Mouse (Mus musculus) bone marrow macrophage, adult 2 months (primary cell): ENCODE results near the gene Krt18. TPM values are rescaled to one million over a fixed set of nuclear protein-coding genes. Genes with fewer than 3 reads are reported as not detected.
"Not testable (repeated sequence)": the region's sequence is repeated elsewhere in the genome, so short reads cannot be mapped to it uniquely, and the experiment has no call there.

Source experiments
- H3K27ac ChIP-seq: 2 replicates; pipeline ENCODE4 v1.5.1; 2012; ENCODE audit warnings: low read depth, low read length; ENCODE audit not compliant: insufficient read depth
- H3K4me1 ChIP-seq: 2 replicates; pipeline ENCODE4 v1.6.1; 2012; ENCODE audit warnings: low read length; ENCODE audit not compliant: control insufficient read depth, insufficient read depth
- H3K4me3 ChIP-seq: 2 replicates; pipeline ENCODE4 v1.5.1; 2012; ENCODE audit warnings: mild to moderate bottlenecking, low read length, moderate library complexity; ENCODE audit not compliant: insufficient read depth
- CTCF ChIP-seq: IDR thresholded peaks from 2 replicates; pipeline ENCODE4 v1.5.1; 2012; ENCODE audit warnings: low read depth, mild to moderate bottlenecking, low read length, moderate library complexity
- POLR2A ChIP-seq: IDR thresholded peaks from 2 replicates; pipeline ENCODE4 v1.6.1; 2012; ENCODE audit warnings: mild to moderate bottlenecking, low read depth, low read length, borderline replicate concordance
- polyA plus RNA-seq: library from polyadenylated mRNA; stranded (reverse); fragments of >200 nt; gene quantifications from 2 replicates; pipeline ENCODE4 v1.2.4, GENCODE M21; 2012; ENCODE audit not compliant: missing spikeins, insufficient read depth, insufficient read length

Gene Krt18
- polyA plus RNA-seq, 1 experiment = not detected

GRCm38 (mm10) chr15:102077111-102077677 lies 49.2 kb downstream of the Krt18 start:
- no peak overlapping the region for H3K4me3 ChIP-seq
- H3K27ac ChIP-seq = no peak overlapping the region
- TF ChIP-seq POLR2A (no peak), CTCF (no peak)
- peaks cover 25% of the 10 kb centered on the region for H3K4me1 ChIP-seq

GRCm38 (mm10) chr15:102079221-102079620 lies 51.2 kb downstream of the Krt18 start:
- Histone ChIP-seq H3K27ac (no peak overlapping the region), H3K4me1 (peaks cover 25% of the 10 kb centered on the region), H3K4me3 (no peak overlapping the region)
- TF ChIP-seq CTCF = no peak
- TF ChIP-seq POLR2A = no peak

GRCm38 (mm10) chr15:102079924-102080323 lies 51.9 kb downstream of the Krt18 start:
- H3K27ac ChIP-seq, H3K4me3 ChIP-seq: not testable (repeated sequence)
- peaks cover 25% of the 10 kb centered on the region for H3K4me1 ChIP-seq

DNA sequence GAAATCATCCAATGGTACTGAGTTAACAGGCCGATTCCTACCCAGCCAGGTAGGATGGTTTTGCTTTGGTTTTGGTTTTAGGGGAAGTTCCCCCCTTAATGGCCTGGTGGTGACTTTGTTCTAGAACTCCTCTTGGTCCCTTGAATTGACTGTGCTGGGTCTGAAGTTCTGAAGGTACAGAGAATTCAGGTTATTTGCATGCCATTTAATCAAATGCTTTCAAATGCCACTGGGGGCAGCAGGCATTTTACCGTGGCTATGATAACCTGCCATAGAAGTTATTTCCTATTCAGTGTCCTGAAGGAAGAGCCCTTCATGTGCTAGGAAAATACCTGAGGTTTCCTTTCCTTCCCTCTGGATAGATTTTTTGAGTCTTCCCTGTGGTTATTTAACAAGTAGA lies 52.4 kb downstream of the Krt18 start:
- H3K4me3 ChIP-seq = no peak overlapping the region
- TF ChIP-seq CTCF (no peak), POLR2A (no peak)
- peaks cover 25% of the 10 kb centered on the region for H3K4me1 ChIP-seq
- H3K27ac ChIP-seq = no peak overlapping the region

Other genes starting within 250 kb of the Krt18 start
- not detected in 2 replicates for gene Krt72, start 241.7 kb upstream of the Krt18 start, polyA plus RNA-seq
- not detected in 2 replicates for gene Krt73, start 225.8 kb upstream of the Krt18 start, polyA plus RNA-seq
- gene Krt2, start 210.0 kb upstream of the Krt18 start, polyA plus RNA-seq = not detected in 2 replicates
- not detected in 2 replicates for gene Krt1, start 177.4 kb upstream of the Krt18 start, polyA plus RNA-seq
- 0.19 and 0.27 TPM in 2 replicates for gene Krt77, start 158.5 kb upstream of the Krt18 start, polyA plus RNA-seq
- gene Krt76, start 135.3 kb upstream of the Krt18 start, polyA plus RNA-seq = not detected in 2 replicates
- gene Krt4, start 103.4 kb upstream of the Krt18 start, polyA plus RNA-seq = not detected in 2 replicates
- not detected in 2 replicates for gene Krt79, start 87.9 kb upstream of the Krt18 start, polyA plus RNA-seq
- gene Krt78, start 73.9 kb upstream of the Krt18 start, polyA plus RNA-seq = not detected in 2 replicates
- not detected in 2 replicates for gene Krt8, start 23.7 kb upstream of the Krt18 start, polyA plus RNA-seq
- 188 and 222 TPM in 2 replicates for gene Eif4b, start 45.6 kb downstream of the Krt18 start, polyA plus RNA-seq
- 1.4 and 2.1 TPM in 2 replicates for gene Tns2, start 72.2 kb downstream of the Krt18 start, polyA plus RNA-seq
- 20.8 and 21.4 TPM in 2 replicates for gene Spryd3, start 108.1 kb downstream of the Krt18 start, polyA plus RNA-seq
- not detected in 2 replicates for gene Igfbp6, start 116.2 kb downstream of the Krt18 start, polyA plus RNA-seq
- 0.50 TPM in 1 of 2 replicates, not detected in the other for gene Soat2, start 122.3 kb downstream of the Krt18 start, polyA plus RNA-seq
- 71.6 and 79.5 TPM in 2 replicates for gene Zfp740, start 175.1 kb downstream of the Krt18 start, polyA plus RNA-seq
- gene Csad, start 176.5 kb downstream of the Krt18 start, polyA plus RNA-seq = 60.4 and 60.5 TPM in 2 replicates
- 32.3 and 35.8 TPM in 2 replicates for gene Itgb7, start 203.8 kb downstream of the Krt18 start, polyA plus RNA-seq
- 29.8 and 30.4 TPM in 2 replicates for gene Rarg, start 229.3 kb downstream of the Krt18 start, polyA plus RNA-seq
- gene Gm9918, start 242.4 kb downstream of the Krt18 start, polyA plus RNA-seq = not detected in 2 replicates